Mouse (Mus musculus) kidney, adult 2 months (tissue): ENCODE data around the gene Hist1h2ak. TPM values are rescaled to one million over a fixed set of nuclear protein-coding genes. Genes with fewer than 3 reads are reported as not detected.
"Not testable (repeated sequence)": the region's sequence is repeated elsewhere in the genome, so short reads cannot be mapped to it uniquely, and the experiment has no call there.

Experiments used
- DNase-seq: peaks from one replicate; pipeline ENCODE4 v3.0.0; 2021
- H3K27ac ChIP-seq: fragments of 200-500 bp; 2 replicates; pipeline ENCODE4 v1.5.1; 2012; ENCODE audit warnings: low read depth, low read length, control low read depth, inconsistent platforms; ENCODE audit not compliant: insufficient read depth
- H3K27me3 ChIP-seq: fragments of 200-500 bp; replicated peaks from 2 replicates; pipeline ENCODE4 v1.6.1; 2012; ENCODE audit warnings: mild to moderate bottlenecking, moderate library complexity, low read length, inconsistent platforms; ENCODE audit not compliant: control insufficient read depth, insufficient read depth
- H3K36me3 ChIP-seq: fragments of 200-500 bp; 2 replicates; pipeline ENCODE4 v1.6.1; 2012; ENCODE audit warnings: mild to moderate bottlenecking, moderate library complexity, low read length, inconsistent platforms; ENCODE audit not compliant: control insufficient read depth, insufficient read depth
- H3K4me1 ChIP-seq: fragments of 200-500 bp; 2 replicates; pipeline ENCODE4 v1.6.1; 2011; ENCODE audit warnings: low read length; ENCODE audit not compliant: control insufficient read depth, insufficient read depth
- H3K4me3 ChIP-seq: fragments of 200-500 bp; 2 replicates; pipeline ENCODE4 v1.5.1; 2011; ENCODE audit warnings: mild to moderate bottlenecking, low read depth, low read length, control low read depth; ENCODE audit not compliant: insufficient read depth
- CTCF ChIP-seq: fragments of 200-500 bp; conservative IDR thresholded peaks from 2 replicates; pipeline ENCODE4 v1.5.1; 2011; ENCODE audit warnings: low read depth, mild to moderate bottlenecking, control low read depth, low read length, moderate library complexity, mixed read lengths; ENCODE audit not compliant: insufficient read depth, insufficient read length
- POLR2A ChIP-seq: fragments of 200-500 bp; IDR thresholded peaks from one replicate; pipeline ENCODE4 v1.6.1; 2011; ENCODE audit warnings: low read depth, low read length, control low read depth
- WGBS: fragments of 180-500 bp; shearing (Covaris S2); methylation state at CpG from one replicate; pipeline ENCODE4 v1.1.7; 2018; 5-methylcytosine and 5-hydroxymethylcytosine counted together
- polyA plus RNA-seq: library from polyadenylated mRNA; depleted of rRNA; stranded (reverse); fragments of >200 nt; gene quantifications from 2 replicates; pipeline ENCODE4 v1.2.3, GENCODE M21; 2012

Gene Hist1h2ak
- polyA plus RNA-seq, 1 experiment = 0.72 TPM

GRCm38 (mm10) chr13:21781021-21781555 lies 27.5 kb upstream of the Hist1h2ak start:
- Histone ChIP-seq H3K4me3 (no peak overlapping the region), H3K36me3 (no peaks in the 10 kb centered on the region), H3K27me3 (no peaks in the 10 kb centered on the region; the same call in none of the 2 replicates), H3K27ac (no peak overlapping the region), H3K4me1 (no peaks in the 10 kb centered on the region; the same call in 1 of the 2 replicates)
- no peak for TF ChIP-seq CTCF
- TF ChIP-seq POLR2A = no peak
- no peak for DNase-seq
- WGBS = 55% methylated on average over 6 of the region's 6 CpGs

DNA sequence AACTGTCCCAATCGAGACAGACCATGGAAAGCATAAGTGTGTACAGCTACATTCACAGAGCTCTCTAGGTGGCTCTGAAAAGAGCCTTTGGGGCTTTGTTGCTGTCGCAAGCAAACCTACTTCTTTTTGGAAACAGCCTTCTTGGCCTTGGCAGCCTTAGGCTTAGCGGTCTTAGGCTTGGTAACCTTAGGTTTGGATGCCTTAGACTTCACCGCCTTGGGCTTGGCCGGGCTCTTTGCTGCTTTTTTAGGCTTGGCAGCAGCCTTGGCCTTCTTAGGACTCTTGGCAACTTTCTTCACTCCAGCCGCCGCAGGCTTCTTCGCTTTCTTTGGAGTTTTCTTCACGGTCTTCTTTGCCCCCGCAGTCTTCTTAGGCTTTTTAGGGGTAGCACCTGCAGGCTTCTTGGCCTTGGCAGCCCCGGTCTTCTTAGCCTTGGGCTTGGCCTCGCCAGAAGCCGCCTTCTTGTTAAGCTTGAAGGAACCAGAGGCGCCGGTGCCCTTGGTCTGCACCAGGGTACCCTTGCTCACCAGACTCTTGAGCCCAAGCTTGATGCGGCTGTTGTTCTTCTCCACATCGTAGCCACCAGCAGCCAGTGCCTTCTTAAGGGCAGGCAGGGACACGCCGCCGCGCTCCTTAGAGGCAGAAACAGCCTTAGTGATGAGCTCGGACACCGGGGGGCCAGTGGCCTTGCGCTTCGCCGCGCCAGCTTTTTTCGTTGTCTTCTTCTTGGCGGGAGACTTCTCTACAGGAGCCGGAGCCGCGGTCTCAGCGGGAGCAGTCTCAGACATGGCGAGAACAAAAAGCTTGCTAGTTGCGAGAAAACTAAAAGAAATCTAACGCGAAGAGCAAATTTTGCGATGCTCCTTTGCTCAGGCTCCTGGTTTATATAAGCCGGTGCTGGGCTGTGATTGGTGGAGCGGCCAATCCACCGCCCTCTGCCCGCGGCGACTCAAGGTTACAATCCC lies 26.4 kb upstream of the Hist1h2ak start, which contains the start of gene Hist1h1b:
Hist1h1b (minus strand) TSS at position 859 of the 965 bp plus-strand sequence.
- Histone ChIP-seq H3K4me3 (peak within 1 kb of the TSS; percentile 58), H3K36me3 (no peaks in the 10 kb centered on the region), H3K4me1 (no peaks in the 10 kb centered on the region; the same call in 1 of the 2 replicates), H3K27ac (no peak within 1 kb of the TSS), H3K27me3 (no peaks in the 10 kb centered on the region; the same call in none of the 2 replicates)
- TF ChIP-seq CTCF (no peak), POLR2A (no peak)
- WGBS = 1% methylated on average over 44 of the region's 44 CpGs
- peak; percentile 32 for DNase-seq

DNA sequence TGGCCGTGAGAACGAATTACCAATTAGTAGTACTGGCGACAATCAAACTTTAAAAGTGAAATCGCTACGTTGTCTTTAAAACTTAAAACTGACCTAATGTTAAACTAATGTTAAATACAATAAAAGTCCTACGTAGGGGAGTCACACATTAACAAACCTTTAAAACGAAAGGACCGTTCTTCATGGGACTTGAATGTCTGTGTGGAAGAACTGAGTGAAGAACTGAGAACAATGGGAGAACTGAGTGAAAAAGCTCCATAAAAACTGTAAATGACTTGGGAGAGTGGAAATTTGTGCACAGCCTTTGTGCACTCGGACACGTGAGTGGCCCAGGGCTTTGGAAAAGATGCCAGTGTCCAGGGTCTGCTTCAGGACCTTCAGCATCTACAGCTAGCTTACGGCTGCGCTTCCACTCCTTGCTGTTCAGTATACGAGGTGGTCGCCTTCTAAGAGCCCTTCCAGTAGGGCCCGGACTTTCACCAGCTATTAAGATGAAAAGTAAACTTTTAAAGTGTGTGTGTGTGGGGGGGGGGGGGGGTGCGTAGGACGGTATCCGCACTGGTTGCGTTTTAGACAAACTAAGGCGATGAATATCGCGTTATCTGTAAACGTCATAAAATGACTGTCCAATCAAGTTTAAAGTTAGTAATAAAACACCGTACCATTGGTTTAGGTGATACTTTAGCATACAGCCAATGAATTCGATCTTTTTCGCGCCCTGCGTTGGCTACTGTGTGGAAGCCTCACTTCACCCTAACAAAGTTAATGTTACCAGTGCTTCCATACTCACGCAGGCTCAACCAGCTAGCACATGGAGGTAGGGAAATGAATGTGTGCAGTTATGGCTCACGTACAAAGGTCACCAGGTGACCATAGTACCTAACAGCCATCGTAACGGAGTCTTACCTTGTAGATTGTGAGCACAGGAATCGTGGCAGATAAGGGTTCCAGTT lies 25.5 kb upstream of the Hist1h2ak start:
- no peaks in the 10 kb centered on the region; the same call in none of the 2 replicates for H3K27me3 ChIP-seq
- 2% methylated on average over 33 of the region's 33 CpGs for WGBS
- peak overlapping the region; percentile 58 for H3K4me3 ChIP-seq
- TF ChIP-seq POLR2A (no peak), CTCF (no peak)
- no peaks in the 10 kb centered on the region; the same call in 1 of the 2 replicates for H3K4me1 ChIP-seq
- DNase-seq = peak; percentile 79
- no peak overlapping the region; the same call in 1 of the 2 replicates for H3K27ac ChIP-seq
- no peaks in the 10 kb centered on the region for H3K36me3 ChIP-seq

- Histone ChIP-seq H3K27me3 (0 out of 2 replicates have a peak, but pooled peaks cover 1% of the 10 kb centered on the region), H3K27ac (no peak overlapping the region), H3K4me3 (no peak overlapping the region), H3K4me1 (no peaks in the 10 kb centered on the region), H3K36me3 (no peaks in the 10 kb centered on the region)
- TF ChIP-seq CTCF = no peak
- TF ChIP-seq POLR2A = no peak
- DNase-seq = no peak
- 80% methylated on average over 1 of the region's 1 CpGs for WGBS
Observed at GRCm38 (mm10) chr13:21755707-21756106, 2.1 kb upstream of the Hist1h2ak start.

DNA sequence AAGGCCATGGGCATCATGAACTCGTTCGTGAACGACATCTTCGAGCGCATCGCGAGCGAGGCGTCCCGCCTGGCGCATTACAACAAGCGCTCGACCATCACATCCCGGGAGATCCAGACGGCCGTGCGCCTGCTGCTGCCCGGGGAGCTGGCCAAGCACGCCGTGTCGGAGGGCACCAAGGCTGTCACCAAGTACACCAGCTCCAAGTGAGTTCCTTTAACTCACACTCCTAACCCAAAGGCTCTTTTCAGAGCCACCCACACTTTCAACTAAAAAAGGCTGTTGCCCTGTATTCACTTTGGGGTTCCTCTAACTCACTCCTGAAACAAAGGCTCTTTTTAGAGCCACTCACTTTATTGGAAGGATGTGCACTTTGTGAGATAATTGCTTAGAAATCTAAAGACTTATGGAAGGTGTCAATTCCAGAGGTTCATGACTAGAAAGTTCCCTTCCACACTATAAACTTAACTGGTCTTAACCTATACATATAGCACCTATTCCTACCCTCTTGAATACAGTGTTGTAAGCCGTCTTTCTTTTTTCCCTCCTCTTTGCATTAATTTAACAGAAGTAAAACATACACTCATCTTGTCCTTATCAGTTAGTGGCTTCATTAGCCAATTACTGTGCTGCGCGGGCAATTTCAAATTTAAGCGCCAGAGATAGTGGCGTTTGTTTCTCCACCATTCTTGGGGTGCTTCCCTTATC lies 821 bp upstream of the Hist1h2ak start:
- H3K27ac ChIP-seq, H3K36me3 ChIP-seq, H3K27me3 ChIP-seq, H3K4me1 ChIP-seq, H3K4me3 ChIP-seq: not testable (repeated sequence)
- 2% methylated on average over 26 of the region's 26 CpGs for WGBS
- DNase-seq = peak; percentile 16

DNA sequence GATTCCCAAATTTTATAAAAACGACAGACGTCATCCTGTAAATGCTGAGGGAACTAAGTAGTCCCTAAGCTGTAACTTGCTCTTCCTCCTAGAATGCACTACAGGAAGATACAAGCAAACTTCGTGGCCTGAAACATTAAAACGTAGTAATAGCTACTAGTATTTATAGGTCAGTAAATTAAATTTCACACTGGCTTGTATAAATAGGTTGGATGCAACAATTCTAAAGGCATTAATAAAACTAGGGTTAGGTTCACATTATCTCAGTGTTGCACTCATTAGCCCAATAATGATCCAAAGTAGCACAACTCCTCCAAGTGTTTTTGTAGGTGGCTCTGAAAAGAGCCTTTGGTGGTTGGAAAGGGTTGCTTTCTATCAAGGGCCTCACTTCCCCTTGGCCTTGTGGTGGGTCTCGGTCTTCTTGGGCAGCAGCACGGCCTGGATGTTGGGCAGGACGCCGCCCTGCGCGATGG lies 540 bp downstream of the Hist1h2ak start:
- peak overlapping the region; percentile 19; the same call in 1 of the 2 replicates for H3K27ac ChIP-seq
- no peak for DNase-seq
- no peaks in the 10 kb centered on the region for H3K36me3 ChIP-seq
- no peak for TF ChIP-seq CTCF
- TF ChIP-seq POLR2A = no peak
- H3K27me3 ChIP-seq = 0 out of 2 replicates have a peak, but pooled peaks cover 1% of the 10 kb centered on the region
- H3K4me3 ChIP-seq = peak overlapping the region; percentile 67; the same call in 1 of the 2 replicates
- 13% methylated on average over 10 of the region's 10 CpGs for WGBS
- no peaks in the 10 kb centered on the region for H3K4me1 ChIP-seq
